Mouse (Mus musculus) cerebellum, postnatal 25 days (tissue): ENCODE results near the gene Rsad2.
"Not testable (repeated sequence)": the region's sequence is repeated elsewhere in the genome, so short reads cannot be mapped to it uniquely, and the experiment has no call there.

Source experiments
- DNase-seq, 2 experiments: peaks; one replicate each; pipeline ENCODE4 v3.0.0; 2021; ENCODE audit warnings: mixed read lengths in 2 of 2

The Rsad2 gene

DNA sequence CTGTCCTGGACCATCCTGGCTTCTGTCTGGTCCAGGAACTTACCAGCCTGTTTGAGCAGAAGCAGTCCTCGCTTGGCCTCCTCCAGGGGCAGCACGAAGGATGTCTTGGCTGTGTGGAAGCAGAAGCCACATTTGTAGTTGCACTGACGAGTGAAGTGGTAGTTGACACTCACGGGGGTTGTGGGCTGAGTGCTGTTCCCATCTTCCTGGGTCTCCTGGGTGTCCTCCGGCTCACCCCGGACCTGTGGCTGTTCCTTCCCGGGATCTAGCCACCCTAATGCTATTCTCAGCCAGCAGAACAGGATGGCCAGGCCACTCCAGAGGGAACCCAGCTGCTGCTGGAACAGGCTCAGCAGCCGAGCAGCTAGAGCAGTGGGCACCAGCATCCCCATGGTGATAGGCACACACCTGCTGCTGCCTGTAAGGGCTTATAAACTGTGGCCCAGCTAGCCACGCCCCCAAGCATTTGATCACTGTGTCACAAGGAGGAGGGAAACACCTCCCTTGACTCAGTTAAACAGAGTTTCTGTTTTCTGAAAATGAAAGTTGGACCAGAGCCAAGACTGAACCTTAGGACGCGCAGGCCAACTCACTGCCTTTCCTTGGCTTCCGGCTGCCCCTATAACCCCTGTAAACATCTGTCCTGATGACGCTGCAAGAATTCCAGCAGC, at the start of gene Rsad2:
Rsad2 (minus strand) TSS at position 425 of the 671 bp plus-strand sequence.
- peak in 1 of 2 experiments; percentile 12 for DNase-seq

DNA sequence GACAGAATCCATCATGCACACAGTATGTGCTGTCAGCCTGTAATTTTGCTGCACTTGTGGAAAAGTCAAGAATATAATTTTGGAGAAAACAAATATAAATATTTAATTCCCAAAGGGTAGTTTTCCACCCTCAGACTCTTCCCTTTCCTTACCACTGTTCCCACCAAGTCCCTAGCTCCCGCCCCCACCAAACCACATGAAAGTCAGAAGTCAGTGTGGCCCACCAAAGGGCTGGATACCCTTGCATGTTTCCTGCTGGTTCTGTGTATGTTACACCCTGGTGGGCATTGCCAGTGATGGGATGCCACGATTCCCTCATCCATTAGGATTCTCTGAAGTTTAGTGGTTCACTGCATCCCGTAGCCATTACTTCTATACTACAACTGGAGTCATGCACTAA, 44.8 kb upstream of the Rsad2 start:
- no peak for DNase-seq

DNA sequence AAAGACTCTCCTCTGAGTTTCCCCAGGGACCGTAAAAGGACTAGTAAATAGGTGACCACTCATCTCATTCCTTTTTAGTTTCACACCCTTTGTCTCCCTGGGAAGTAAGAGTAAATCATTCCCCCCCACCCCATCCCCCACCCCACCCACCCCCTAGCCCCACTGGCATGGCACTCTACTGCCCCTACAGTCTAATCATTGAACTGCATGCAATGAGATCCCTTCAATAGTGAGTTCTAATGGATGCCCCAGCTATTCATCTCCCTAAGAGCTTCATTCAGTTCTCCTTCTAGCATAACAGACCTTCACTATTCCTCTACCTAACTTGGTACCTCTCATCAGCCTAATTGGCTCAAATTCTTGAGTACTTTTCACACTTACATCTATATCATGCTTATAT, 33.7 kb upstream of the Rsad2 start:
- no peak for DNase-seq

DNA sequence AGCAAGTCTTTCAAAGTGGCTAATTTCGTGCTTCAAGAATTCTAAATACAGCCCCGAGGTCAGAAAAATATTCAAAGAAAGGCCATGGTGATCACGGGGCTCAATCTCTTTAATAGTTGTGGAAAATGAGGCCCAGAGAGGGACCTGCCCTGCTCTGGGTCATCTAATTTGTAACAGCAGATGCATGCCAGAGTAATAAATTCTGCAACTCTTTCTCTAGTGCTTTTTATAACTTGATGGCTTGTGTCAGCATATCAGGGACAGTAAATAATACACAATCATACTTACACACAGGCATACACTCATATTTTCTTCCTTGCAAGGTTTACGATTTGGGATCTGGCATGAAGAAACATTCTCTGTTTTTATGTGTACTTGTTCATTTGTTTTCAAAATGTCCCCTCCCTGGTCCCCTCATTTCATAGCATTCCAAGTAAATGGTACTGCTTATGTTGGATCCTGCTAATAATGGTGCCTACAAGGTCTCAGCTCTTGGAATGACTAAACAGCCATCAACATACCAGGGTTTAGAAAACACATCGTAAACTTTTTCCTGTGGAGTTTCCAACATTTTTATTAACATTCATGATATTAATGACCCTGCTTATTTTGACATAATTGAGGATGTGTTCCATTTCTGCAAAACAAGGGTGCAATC, 32.5 kb upstream of the Rsad2 start:
- no peak for DNase-seq

DNA sequence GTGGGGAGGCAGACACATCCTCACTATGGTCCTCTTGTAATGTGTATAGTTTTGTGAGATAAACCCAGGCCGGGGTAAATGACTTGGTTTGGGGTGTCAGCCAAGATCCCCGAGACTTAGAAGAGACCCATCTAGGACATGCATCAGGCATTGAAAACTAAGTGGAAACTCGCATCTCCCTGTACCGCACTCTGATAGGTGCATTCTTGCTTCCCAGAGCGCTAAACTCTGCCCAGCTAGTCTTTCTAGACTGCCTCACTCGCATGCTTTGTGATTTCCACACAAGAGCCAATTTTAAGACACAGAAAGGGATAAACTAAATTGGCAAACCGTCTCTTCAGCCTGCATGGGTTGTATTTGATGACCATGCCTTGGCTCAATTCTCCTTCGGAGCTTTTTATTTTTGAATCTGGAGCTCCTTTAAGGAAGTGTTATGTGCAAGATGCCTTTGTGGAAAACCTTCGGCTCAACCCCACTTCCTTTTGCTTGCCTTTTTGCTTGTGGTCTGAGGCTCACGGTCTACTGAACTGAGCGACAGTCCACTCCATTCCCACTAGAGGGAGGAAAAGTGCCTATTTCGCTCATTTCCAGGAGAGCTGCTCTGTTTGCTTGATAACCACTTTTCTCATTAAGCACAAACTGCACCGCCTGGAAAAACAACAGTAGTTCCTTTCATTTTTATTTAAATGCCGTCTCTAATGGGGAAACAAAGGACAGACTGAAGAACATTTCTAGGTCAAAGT, 31.8 kb upstream of the Rsad2 start:
- DNase-seq, result peak; percentile 18 to 29

DNA sequence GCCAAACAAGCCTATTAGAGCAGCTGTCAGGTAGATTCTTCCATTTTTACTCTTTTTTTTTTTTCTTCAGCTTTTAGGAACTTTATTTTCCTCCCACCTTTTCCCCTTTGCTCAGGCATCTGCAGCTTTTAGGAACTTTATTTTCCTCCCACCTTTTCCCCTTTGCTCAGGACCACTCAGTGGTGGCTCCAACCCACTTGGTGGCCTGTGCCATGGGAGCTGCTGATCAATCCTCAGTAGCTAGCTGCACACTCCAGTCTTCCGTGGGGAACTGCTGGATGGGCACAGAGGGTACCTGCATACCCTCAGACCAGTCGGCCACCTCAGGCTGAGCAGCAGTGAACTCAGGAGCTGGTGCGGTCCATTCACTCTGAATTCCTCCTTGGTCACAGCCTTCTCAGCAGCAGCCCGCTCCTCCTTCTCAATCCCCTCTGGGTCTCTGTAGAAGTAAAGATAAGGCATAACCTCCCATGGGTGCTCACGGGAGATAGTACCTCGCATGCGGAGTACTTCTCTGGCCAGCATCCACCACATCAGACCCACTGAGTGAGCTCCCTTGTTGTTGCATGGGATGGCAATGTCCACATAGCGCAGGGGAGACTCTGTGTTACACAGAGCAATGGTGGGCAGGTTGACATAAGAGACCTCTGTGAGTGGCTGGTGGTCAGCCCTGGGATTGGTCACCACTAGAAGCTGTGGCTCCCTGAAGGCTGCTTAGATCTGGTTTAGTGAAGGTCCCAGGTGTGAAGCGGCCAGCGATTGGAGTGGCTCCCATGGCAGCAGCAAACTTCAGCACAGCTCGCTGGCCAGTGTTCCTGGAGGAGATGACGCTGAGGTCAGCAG, 29.7 kb upstream of the Rsad2 start:
- not testable (repeated sequence) for DNase-seq

DNA sequence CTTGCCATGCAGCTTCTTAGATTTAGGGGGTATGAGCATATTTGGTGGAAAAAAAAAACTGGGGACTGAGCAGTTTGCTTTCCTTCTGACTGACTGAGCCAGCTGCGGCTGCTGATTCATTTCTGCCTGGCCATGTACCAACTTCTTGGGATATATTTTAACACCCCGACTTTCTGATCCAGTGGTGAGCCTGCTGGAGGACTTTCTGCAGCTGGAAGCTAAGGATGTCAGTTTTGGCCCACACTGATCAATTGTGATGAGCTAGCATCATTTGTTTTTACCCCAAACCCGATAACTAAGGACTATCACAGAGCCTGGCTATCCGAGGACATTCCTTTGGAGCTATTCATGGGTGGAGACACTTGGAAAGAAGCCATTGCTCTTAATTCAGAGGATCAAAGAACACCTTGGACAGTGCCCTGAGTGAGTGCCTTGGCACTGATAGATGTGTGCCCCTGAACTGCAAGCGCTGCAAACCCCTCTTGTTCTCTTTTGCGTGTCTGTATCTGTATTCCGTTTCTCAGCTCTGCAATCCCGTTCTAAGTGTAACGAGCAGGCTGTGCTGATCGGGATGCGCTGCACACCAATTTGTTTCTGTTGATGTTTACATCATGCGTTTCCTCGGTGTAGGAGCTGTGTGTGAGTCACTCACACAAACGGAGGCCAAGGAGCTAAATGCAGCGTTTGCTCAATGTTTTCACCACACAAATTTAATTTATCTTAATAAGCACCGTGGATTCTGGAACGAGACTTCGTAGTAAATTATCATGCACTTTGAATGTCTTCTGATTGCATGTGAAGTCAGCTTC, 22.1 kb upstream of the Rsad2 start:
- DNase-seq, result no peak

DNA sequence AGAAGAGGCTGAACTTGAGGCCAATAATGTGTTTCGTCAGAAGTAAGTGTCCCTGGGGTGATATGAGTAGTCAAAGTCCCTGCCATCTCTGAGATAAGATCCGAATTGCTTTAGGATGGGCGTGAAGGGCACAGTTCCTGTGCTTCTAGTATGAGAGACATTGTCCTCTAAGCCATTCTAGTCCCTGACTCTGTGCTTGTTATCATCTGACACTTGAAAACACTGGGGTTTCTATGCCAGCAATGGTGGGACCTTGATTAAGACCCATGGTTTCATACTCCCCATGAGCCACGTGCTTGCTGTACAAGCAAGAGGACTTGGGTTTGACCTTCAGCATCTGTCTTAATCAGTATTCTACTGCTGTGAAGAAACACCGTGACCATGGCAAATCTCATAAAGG, 20.9 kb upstream of the Rsad2 start:
- DNase-seq, result no peak

DNA sequence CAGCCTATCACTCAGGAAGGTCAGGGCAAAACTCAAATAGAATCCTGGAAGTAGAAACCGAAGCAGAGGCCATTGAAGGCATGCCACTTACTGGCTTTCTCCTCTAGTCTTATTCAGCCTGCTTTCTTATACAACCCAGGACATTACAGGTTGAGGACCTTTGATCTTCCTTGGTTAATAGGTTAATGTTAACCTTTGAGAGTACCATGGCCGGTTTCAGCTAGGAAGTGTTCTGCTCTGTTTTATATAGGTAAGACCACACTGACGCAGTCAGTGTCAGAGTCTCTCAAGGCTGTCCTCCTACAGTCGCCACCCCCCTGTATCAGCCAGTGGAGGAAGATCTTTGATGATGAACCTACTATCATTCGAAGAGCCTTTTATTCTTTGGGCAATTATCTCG, 17.5 kb upstream of the Rsad2 start:
- no peak for DNase-seq

DNA sequence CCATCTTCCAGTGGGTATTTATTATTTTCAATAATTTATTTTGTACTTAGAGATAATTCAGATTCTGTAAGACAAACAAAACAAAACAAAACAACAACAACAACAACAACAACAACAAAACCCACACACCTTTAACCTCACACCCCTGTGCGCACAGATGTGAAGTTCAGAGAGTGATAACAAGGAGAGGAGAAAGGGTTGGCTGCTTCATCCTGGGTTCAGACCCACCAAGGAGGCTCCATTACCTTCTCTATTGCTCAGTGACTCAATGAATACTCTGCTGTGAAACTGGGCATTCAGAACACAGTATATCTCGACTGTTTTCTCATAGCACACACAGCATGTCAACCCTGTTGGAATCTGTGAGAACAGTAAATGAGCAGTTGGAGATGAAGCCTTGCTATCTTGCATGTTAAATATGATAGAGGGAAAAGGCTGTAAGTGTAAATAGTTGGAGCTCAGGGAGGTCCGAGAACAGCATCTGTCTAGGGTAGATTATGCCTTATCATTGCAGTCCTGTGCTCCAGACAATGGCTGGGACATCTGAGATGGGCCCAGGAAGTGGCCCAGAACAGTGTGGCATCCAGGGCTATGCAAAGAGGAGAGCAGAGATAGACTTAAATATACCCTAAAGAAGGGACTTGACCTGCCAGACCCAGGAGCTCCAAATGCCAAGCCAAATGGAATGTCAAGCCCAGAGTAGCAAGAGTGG, 16.7 kb upstream of the Rsad2 start:
- DNase-seq, result no peak

DNA sequence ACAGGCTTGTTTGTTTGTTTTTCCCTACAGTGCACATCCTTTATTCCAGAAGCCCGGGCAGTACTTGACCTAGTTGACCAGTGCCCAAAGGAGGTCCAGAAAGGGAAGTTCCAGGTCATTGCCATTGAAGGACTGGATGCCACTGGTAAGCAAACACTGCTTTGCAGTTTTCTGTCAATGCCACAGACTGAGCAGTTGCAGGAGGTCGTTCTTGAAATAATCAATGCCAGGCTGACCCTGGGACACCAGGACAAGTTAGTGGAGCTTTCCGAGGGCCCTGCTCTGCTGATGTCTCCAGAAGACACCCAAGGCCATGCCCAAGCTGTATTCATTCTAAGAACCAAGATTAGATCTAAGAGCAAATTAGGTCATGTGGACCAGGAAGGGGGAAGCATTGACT, 15.1 kb upstream of the Rsad2 start:
- DNase-seq, result no peak

DNA sequence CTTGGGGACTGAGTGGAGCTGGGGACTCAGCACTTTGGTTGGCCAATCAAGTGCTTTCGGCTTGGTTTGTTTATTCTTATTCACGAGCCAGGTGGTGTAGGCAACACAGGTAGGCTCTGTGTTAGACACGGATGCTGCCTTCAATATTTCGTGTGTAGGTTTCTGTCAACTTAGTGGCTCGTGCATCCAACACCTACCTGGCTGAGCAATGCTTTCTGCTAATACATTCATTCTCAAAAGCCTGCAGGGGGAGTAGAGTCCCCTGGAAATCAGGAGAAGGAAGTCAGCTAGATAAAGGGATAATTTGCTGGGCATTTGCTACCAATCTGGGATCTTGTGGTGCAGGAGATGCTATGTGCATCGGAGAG, 13.8 kb upstream of the Rsad2 start:
- DNase-seq, result no peak

DNA sequence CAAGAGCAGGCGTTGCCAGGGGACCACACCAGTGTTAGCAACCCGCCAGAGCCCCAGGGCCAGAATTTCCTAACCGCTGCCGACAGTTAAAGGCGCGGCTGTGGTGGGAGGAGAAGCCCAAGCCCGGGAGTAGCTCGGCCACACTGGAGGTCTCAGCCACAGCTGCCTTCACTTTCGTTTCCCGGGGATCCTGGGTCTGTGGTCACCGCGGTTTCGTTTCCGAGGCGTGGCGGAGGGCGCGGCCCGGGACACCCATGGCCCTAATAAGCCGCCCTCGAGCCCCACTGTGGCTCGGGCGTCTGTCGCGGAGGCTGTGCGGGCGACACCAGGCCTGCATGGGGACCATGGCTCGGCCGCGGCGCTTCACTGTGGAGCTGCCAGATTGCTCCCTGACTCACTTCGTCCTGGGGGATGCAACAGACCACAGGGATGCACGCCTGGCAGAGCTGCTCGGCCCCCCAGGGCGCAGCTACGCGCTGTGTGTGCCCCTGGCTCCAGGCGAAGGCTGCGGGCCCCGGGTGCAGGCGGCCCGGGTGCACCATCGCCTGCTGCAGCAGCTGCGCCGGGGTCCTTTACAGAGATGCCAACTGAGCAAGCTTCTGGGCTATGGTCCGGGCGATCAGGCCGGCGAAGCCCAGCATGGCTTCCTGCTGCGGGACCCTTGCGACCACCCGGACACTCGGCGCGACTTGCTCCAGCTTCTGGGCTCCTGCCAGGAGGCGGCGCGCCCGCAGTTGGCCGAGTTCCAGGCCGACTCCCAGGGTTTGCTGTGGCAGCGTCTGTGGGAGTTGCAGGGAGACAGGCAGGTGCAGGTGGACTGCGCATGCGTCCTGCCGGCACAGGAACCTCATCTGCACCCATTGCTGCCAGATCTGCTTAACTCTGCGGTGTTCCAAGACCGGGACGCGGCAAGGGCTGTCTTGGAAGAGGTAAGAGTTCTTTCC, 13.1 kb upstream of the Rsad2 start, which contains the start of gene Cmpk2:
Cmpk2 (plus strand) TSS at position 107 of the 944 bp plus-strand sequence.
- DNase-seq, result peak; percentile 89 to 90

DNA sequence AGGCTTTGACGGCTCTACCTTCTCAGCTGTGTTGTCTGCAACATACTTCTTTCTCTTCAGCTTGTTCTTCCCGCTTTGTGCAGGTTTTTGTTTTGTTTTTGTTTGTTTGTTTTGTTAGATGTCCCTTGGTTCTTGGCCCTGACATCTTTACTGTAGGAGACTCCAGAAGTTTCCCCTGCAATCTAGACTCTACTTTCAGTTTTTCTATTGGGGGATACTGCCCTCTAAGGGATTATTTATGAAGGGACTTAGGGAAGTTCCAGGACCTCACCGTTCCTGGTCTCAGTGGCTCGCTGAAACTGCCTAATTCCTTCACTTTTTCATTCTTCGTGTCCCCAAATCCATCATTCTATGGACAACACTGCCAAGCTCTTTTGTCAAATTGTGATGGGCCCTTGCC, 9.3 kb upstream of the Rsad2 start:
- no peak for DNase-seq

DNA sequence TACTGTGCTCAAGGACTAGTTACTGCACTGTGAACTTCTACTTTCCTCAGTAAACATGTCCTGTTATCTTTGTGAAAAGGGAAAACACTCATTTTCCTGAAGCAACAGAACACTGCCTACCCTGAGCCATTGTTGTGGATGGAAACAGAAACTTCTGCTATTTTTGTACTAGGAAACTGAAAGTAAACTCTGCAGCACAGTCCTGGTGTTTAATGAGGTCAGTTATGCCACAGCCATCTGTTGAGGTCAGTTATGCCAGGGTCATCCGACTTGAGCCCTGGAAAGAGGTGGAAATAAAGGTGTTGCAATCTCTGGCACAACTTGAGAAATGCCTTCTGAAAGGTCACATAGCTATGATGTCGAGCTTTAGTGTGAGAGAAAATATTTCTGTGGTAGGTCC, 3.8 kb upstream of the Rsad2 start:
- DNase-seq, result no peak

DNA sequence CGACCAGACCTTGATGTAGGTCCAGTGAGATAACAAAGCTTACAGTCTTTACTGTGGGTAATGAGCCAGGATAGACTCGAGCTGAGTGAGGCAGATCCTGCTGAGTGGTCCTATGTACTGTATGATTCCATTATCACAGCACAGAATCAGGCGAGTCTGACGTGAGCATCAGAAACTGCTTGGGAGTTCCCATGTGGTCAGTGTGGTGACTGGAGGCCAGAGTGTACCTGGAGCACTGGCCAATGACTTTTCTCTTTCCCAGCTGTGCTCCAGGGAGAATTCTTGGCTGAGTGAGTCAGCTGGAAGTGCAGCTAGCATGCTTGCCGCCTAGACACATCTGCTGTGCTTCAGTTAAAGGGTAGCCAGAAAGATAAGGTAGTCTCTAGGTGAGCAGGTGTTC, 1.6 kb downstream of the Rsad2 start:
- DNase-seq, result no peak

DNA sequence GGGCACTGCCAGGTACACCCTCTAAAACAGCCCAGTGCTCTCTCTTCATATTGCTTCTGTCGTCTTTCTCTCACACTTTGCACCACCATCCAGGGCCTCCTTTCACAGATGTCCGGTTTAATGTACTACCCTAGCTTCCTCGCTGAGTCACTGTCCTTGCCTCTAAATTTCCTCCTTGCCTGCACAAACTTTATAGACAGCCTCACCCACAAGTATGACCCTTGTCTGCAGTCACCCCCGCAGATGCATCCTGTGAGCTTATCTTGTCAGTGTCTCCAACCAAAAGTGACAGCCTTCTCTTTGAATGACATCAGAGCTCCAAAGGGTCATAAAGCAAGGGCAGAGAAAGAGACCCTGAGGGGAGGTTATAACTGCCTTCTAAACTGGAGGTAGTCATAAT, 3.3 kb downstream of the Rsad2 start:
- DNase-seq, result no peak

DNA sequence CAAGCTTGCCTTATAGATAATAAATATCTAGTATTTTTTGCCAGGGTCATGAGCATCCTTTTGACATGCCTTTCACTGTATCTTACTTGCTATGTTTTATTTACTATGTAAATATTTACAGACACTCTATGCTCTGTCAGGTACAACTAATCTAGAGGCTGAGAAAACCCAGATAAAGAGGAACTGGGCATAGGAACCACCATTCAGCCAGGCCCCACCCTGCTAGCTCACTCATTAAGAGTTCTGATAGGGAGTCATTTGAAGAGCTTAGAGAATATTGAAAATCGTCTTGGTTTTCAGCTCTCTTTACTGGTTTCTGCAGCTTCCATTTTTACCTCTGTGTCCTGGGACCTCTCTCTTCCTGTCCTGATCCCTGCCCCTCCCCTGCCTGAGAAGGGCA, 5.1 kb downstream of the Rsad2 start:
- no peak for DNase-seq

DNA sequence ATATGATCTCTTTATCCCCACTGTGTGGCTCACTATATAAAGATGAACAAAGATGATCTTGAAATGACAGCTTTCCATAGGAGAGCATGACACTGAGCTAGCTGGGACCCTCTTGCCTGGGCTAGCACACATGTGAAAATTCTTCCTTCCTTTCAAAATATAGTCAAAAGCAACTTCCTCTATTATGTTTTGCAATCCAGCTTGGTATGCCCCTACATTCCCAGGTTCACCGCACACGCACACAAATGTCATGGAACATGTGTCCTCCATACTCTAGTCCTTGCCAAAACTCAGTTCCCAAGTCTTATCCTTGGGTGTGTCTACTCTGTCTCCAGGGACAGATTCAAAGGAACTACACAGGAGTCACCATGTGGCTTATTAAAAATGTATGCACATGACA, 6.8 kb downstream of the Rsad2 start:
- no peak for DNase-seq

DNA sequence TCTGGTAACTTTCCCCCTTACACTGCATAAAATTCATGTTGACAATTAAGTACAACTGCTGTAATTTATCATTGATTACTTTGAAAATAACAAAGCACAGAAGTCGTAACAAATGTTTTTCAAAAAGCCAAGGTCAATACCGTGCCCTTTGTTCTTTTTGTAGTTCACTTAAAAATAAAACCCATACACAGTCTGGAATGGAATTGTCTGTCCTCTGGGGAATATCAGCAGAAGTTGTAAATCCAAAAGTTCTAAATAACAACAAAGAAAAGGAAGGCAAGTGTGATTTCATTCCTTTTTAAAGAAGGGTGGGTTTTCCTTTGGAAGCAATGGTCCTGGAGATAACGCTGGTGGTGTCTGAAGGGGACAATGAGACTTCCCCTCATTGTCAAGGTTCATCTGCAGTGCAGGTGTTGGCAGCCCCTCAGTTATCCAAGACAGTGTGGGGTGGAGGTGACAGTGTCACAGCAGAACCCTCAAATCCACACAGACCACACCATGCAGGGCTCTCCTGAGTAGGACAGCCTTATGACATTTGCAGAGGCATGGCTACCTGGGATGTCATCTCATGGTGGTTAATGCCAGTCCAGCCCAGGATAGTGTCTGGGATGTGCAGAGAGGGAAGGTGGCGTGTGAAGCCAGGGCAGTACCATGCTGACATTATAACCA, 9.7 kb downstream of the Rsad2 start:
- DNase-seq, result no peak
